In the genomic region with DNA sequence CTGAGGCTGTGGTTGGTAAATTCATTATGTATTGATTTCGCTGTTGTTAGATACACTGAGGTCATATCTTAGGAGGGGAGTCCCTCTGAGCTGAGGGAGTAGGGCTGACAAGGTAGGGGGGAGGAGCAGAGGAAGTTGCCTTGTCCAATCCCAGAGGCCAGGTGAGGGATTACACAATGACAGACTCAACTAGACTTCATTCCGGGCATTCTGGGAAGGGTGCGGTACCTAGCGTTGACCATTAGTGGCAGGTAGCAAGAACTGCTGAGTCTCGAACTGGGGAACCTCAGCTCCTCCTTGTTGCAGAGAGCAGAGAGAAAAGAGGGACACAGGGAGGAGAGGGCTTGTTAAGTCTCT, we compare ENCODE assay signal across 8 mouse cellular contexts. TPM values are rescaled to one million over a fixed set of nuclear protein-coding genes. Genes with fewer than 3 reads are reported as not detected.
DNase-seq lines count a peak whose midpoint lies in the region; ATAC-seq and TF ChIP-seq lines count a peak whose summit lies in the region.

No protein-coding gene starts in this region.

- TF ChIP-seq CTCF in ES-Bruce4 (IDR thresholded peaks at IDR 0.05; ENCODE audit: low read depth, low read length): no peak

- peak overlapping the region; percentile 81 for H3K4me3 ChIP-seq in ES-Bruce4 (ENCODE audit: low read depth, low read length)
- peak overlapping the region; percentile 43 for H3K4me3 ChIP-seq in hindbrain, embryonic 13.5 days

- peak overlapping the region; percentile 58 for H3K4me2 ChIP-seq in hindbrain, embryonic 13.5 days

- 0 out of 2 replicates have a peak overlapping the region, but pooled peaks have one; percentile 21 for H3K27ac ChIP-seq in ES-Bruce4 (ENCODE audit: insufficient read depth, low read length)
- no peak overlapping the region for H3K27ac ChIP-seq in hindbrain, embryonic 13.5 days

- intact Hi-C loops in left cerebral cortex, postnatal 25 days (cut with DNase I): loop anchor here (2.0 kb wide), 1 partner anchor 17 kb away; no protein-coding TSS in a partner anchor

- WGBS in hindbrain, embryonic 13.5 days: 19% methylated on average over 5 of the region's 5 CpGs

- H3K9me3 ChIP-seq in ES-Bruce4 (replicated peaks; ENCODE audit: control insufficient read depth, insufficient read depth, low read length, poor library complexity, severe bottlenecking): no peaks in the 10 kb centered on the region
- H3K9me3 ChIP-seq in hindbrain, embryonic 13.5 days: no peaks in the 10 kb centered on the region

- ATAC-seq in CD4-positive, CD25-positive, alpha-beta regulatory T cell, adult 4 months: no peak
- ATAC-seq in hindbrain, embryonic 13.5 days (ENCODE audit: low FRiP score): no peak; the same call in 1 of the 2 replicates
- ATAC-seq in megakaryocyte, adult 5-6 weeks (ENCODE audit: poor library complexity, severe bottlenecking): 0 out of 2 replicates have a peak, but pooled peaks have one; percentile 1

- no peak overlapping the region for H3K9ac ChIP-seq in ES-Bruce4 (ENCODE audit: low read depth, poor library complexity, severe bottlenecking)
- peak overlapping the region; percentile 64; the same call in 1 of the 2 replicates for H3K9ac ChIP-seq in hindbrain, embryonic 13.5 days

- no peak for TF ChIP-seq EP300 in ES-Bruce4 (IDR thresholded peaks at IDR 0.05; ENCODE audit: insufficient read depth, low read depth, low read length)

- peak; percentile 38 for DNase-seq in CD4-positive, CD25-positive, alpha-beta regulatory T cell, adult 2 months (ENCODE audit: low read depth, low spot score)
- no peak for DNase-seq in left cerebral cortex, postnatal 25 days (ENCODE audit: low spot score in 2 of 2)
- DNase-seq in cerebellum, adult 9-10 months: no peak
- DNase-seq in adrenal gland, adult 2 months: no peak

- no peaks in the 10 kb centered on the region for H3K27me3 ChIP-seq in ES-Bruce4 (ENCODE audit: control insufficient read depth, insufficient read depth, low read length, poor library complexity, severe bottlenecking)
- peaks cover 40% of the 10 kb centered on the region for H3K27me3 ChIP-seq in hindbrain, embryonic 13.5 days

- no peaks in the 10 kb centered on the region for H3K36me3 ChIP-seq in ES-Bruce4 (ENCODE audit: control insufficient read depth, insufficient read depth, low read length, poor library complexity, severe bottlenecking)
- H3K36me3 ChIP-seq in hindbrain, embryonic 13.5 days: no peaks in the 10 kb centered on the region

- no peak for TF ChIP-seq POLR2A in ES-Bruce4 (IDR thresholded peaks at IDR 0.05; ENCODE audit: insufficient read depth, low read length)

- peaks cover 4% of the 10 kb centered on the region for H3K4me1 ChIP-seq in ES-Bruce4 (ENCODE audit: control insufficient read depth, insufficient read depth, low read length)
- H3K4me1 ChIP-seq in hindbrain, embryonic 13.5 days (replicated peaks): peaks cover 13% of the 10 kb centered on the region

RNA-seq across cellular contexts. Expression of a gene that starts 7.8 kb away (rescaled TPM):
- polyA plus RNA-seq in CD4-positive, CD25-positive, alpha-beta regulatory T cell, adult 4 months (2017; shearing (Covaris generic)): under 1 TPM in 1 of 2 experiments, not detected in 1; 0.35 TPM
- 1.7 and 2.0 TPM in 2 replicates for polyA plus RNA-seq in ES-Bruce4 (2011; ENCODE audit: insufficient read depth, insufficient read length, low read depth, missing spikeins)
- polyA plus RNA-seq in hindbrain, embryonic 13.5 days (2015; fragmentation: Nextera tagmentation; extraction: Ambion mirVana): 0.71 and 1.3 TPM in 2 replicates
- total RNA-seq in megakaryocyte, adult 5-6 weeks (2015): 0.18 TPM in 1 of 2 replicates, not detected in the other
- not detected in 2 replicates for total RNA-seq in megakaryocyte, adult 5-6 weeks (2017)
- 1 to 10 TPM; 3.1 to 6.4 TPM for total RNA-seq in left cerebral cortex, postnatal 25 days (2021)
- 1 to 10 TPM in 1 of 2 experiments, under 1 TPM in 1; 0.79 to 1.0 TPM for total RNA-seq in adrenal gland, adult 2 months (2021)
- polyA plus RNA-seq in adrenal gland, adult 2 months (2012; rRNA removed): 1.4 and 2.5 TPM in 2 replicates

RNA-seq across cellular contexts. Expression of a gene that starts 11.2 kb away (rescaled TPM):
- polyA plus RNA-seq in CD4-positive, CD25-positive, alpha-beta regulatory T cell, adult 4 months (2017; shearing (Covaris generic)): not detected
- not detected in 2 replicates for polyA plus RNA-seq in ES-Bruce4 (2011; ENCODE audit: insufficient read depth, insufficient read length, low read depth, missing spikeins)
- polyA plus RNA-seq in hindbrain, embryonic 13.5 days (2015; fragmentation: Nextera tagmentation; extraction: Ambion mirVana): 0.13 and 0.25 TPM in 2 replicates
- total RNA-seq in megakaryocyte, adult 5-6 weeks (2015): not detected in 2 replicates
- not detected in 2 replicates for total RNA-seq in megakaryocyte, adult 5-6 weeks (2017)
- 1 to 10 TPM in 1 of 2 experiments, under 1 TPM in 1; 0.44 to 1.1 TPM for total RNA-seq in left cerebral cortex, postnatal 25 days (2021)
- total RNA-seq in adrenal gland, adult 2 months (2021): under 1 TPM; 0.59 to 0.78 TPM
- polyA plus RNA-seq in adrenal gland, adult 2 months (2012; rRNA removed): 2.3 and 3.0 TPM in 2 replicates

RNA-seq across cellular contexts. Expression of a gene that starts 13.3 kb away (rescaled TPM):
- not detected for polyA plus RNA-seq in CD4-positive, CD25-positive, alpha-beta regulatory T cell, adult 4 months (2017; shearing (Covaris generic))
- not detected in 2 replicates for polyA plus RNA-seq in ES-Bruce4 (2011; ENCODE audit: insufficient read depth, insufficient read length, low read depth, missing spikeins)
- 0.26 and 0.35 TPM in 2 replicates for polyA plus RNA-seq in hindbrain, embryonic 13.5 days (2015; fragmentation: Nextera tagmentation; extraction: Ambion mirVana)
- total RNA-seq in megakaryocyte, adult 5-6 weeks (2015): not detected in 2 replicates
- total RNA-seq in megakaryocyte, adult 5-6 weeks (2017): not detected in 2 replicates
- under 1 TPM; 0.39 to 0.48 TPM for total RNA-seq in left cerebral cortex, postnatal 25 days (2021)
- not detected for total RNA-seq in adrenal gland, adult 2 months (2021)
- polyA plus RNA-seq in adrenal gland, adult 2 months (2012; rRNA removed): 1.3 and 1.6 TPM in 2 replicates

RNA-seq across cellular contexts. Expression of a gene that starts 23.2 kb away (rescaled TPM):
- polyA plus RNA-seq in CD4-positive, CD25-positive, alpha-beta regulatory T cell, adult 4 months (2017; shearing (Covaris generic)): not detected
- 0.27 TPM in 1 of 2 replicates, not detected in the other for polyA plus RNA-seq in ES-Bruce4 (2011; ENCODE audit: insufficient read depth, insufficient read length, low read depth, missing spikeins)
- 0.29 and 0.31 TPM in 2 replicates for polyA plus RNA-seq in hindbrain, embryonic 13.5 days (2015; fragmentation: Nextera tagmentation; extraction: Ambion mirVana)
- not detected in 2 replicates for total RNA-seq in megakaryocyte, adult 5-6 weeks (2015)
- not detected in 2 replicates for total RNA-seq in megakaryocyte, adult 5-6 weeks (2017)
- 1 to 10 TPM; 3.1 to 6.6 TPM for total RNA-seq in left cerebral cortex, postnatal 25 days (2021)
- total RNA-seq in adrenal gland, adult 2 months (2021): not detected
- polyA plus RNA-seq in adrenal gland, adult 2 months (2012; rRNA removed): not detected in 2 replicates

RNA-seq across cellular contexts. Expression of a gene that starts 38.5 kb away (rescaled TPM):
- polyA plus RNA-seq in CD4-positive, CD25-positive, alpha-beta regulatory T cell, adult 4 months (2017; shearing (Covaris generic)): 1 to 10 TPM; 4.5 to 6.6 TPM
- 25.0 and 29.3 TPM in 2 replicates for polyA plus RNA-seq in ES-Bruce4 (2011; ENCODE audit: insufficient read depth, insufficient read length, low read depth, missing spikeins)
- polyA plus RNA-seq in hindbrain, embryonic 13.5 days (2015; fragmentation: Nextera tagmentation; extraction: Ambion mirVana): 7.4 and 9.4 TPM in 2 replicates
- 6.7 and 12.5 TPM in 2 replicates for total RNA-seq in megakaryocyte, adult 5-6 weeks (2015)
- 7.9 and 8.5 TPM in 2 replicates for total RNA-seq in megakaryocyte, adult 5-6 weeks (2017)
- 100 to 1,000 TPM in 1 of 2 experiments, 10 to 100 TPM in 1; 98.9 to 108 TPM for total RNA-seq in left cerebral cortex, postnatal 25 days (2021)
- 10 to 100 TPM; 55.0 to 75.9 TPM for total RNA-seq in adrenal gland, adult 2 months (2021)
- 41.3 and 76.1 TPM in 2 replicates for polyA plus RNA-seq in adrenal gland, adult 2 months (2012; rRNA removed)
